8 mouse cellular contexts compared by ENCODE assay signal in genomic region chr6:28618751-28619153, GRCm38 (mm10).
DNase-seq lines count a peak whose midpoint lies in the region; ATAC-seq and TF ChIP-seq lines count a peak whose summit lies in the region.

No protein-coding gene starts in this region.

- peak; percentile 33 for DNase-seq in limb, embryonic 11.5 days (ENCODE audit: low spot score)
- no peak for DNase-seq in limb, embryonic 10.5 days (ENCODE audit: low spot score)
- peak; percentile 67 for DNase-seq in brain, adult 2 months (ENCODE audit: low read depth, low spot score)
- peak; percentile 62 for DNase-seq in gastrocnemius, adult 2 months
- peak; percentile 37 for DNase-seq in layer of hippocampus, adult 9-11 months
- DNase-seq in mesoderm, embryonic 11.5 days (ENCODE audit: low read depth, low spot score): peak; percentile 46
- peak; percentile 46 to 64 for DNase-seq in urinary bladder, postnatal 4 days (ENCODE audit: low spot score in 2 of 2)

- H3K4me3 ChIP-seq in limb, embryonic 11.5 days (ENCODE audit: low read depth, low read length): no peak overlapping the region
- H3K4me3 ChIP-seq in limb, embryonic 10.5 days: no peak overlapping the region
- 0 out of 2 replicates have a peak overlapping the region, but pooled peaks have one; percentile 2 for H3K4me3 ChIP-seq in gastrocnemius, adult 2 months
- no peak overlapping the region for H3K4me3 ChIP-seq in hindbrain, embryonic 12.5 days

- no peaks in the 10 kb centered on the region for H3K36me3 ChIP-seq in limb, embryonic 11.5 days (ENCODE audit: control insufficient read depth, insufficient read depth, low read length)
- no peaks in the 10 kb centered on the region for H3K36me3 ChIP-seq in limb, embryonic 10.5 days
- no peaks in the 10 kb centered on the region for H3K36me3 ChIP-seq in hindbrain, embryonic 12.5 days

- intact Hi-C loops in gastrocnemius, adult 2 months (cut with DNase I): no loop called here

- no peak overlapping the region for H3K9ac ChIP-seq in limb, embryonic 11.5 days (ENCODE audit: low read length)
- H3K9ac ChIP-seq in hindbrain, embryonic 12.5 days: no peak overlapping the region

- no peaks in the 10 kb centered on the region for H3K9me3 ChIP-seq in limb, embryonic 11.5 days (ENCODE audit: control insufficient read depth, low read length)
- no peaks in the 10 kb centered on the region for H3K9me3 ChIP-seq in limb, embryonic 10.5 days (replicated peaks)
- H3K9me3 ChIP-seq in hindbrain, embryonic 12.5 days (replicated peaks): no peaks in the 10 kb centered on the region

- ATAC-seq in limb, embryonic 11.5 days (ENCODE audit: insufficient number of reproducible peaks, low FRiP score, low TSS enrichment, low read depth): no peak
- ATAC-seq in hindbrain, embryonic 12.5 days (ENCODE audit: low FRiP score): peak; percentile 55

- no peak overlapping the region for H3K27ac ChIP-seq in limb, embryonic 11.5 days (replicated peaks; ENCODE audit: low read depth, low read length)
- no peak overlapping the region for H3K27ac ChIP-seq in limb, embryonic 10.5 days
- peak overlapping the region; percentile 51; the same call in 1 of the 2 replicates for H3K27ac ChIP-seq in gastrocnemius, adult 2 months
- no peak overlapping the region for H3K27ac ChIP-seq in hindbrain, embryonic 12.5 days

- no peak overlapping the region for H3K4me2 ChIP-seq in limb, embryonic 11.5 days (ENCODE audit: low read depth, severe bottlenecking)
- no peak overlapping the region for H3K4me2 ChIP-seq in hindbrain, embryonic 12.5 days (replicated peaks)

- H3K4me1 ChIP-seq in limb, embryonic 11.5 days (ENCODE audit: control insufficient read depth, insufficient read depth, low read length): peaks cover 2% of the 10 kb centered on the region; the same call in 1 of the 2 replicates
- 0 out of 2 replicates have a peak, but pooled peaks cover 2% of the 10 kb centered on the region for H3K4me1 ChIP-seq in limb, embryonic 10.5 days
- peaks cover 17% of the 10 kb centered on the region for H3K4me1 ChIP-seq in hindbrain, embryonic 12.5 days

- 59% methylated on average over 7 of the region's 7 CpGs for WGBS in limb, embryonic 11.5 days
- 63% methylated on average over 7 of the region's 7 CpGs for WGBS in limb, embryonic 10.5 days
- 42% methylated on average over 7 of the region's 7 CpGs for WGBS in hindbrain, embryonic 12.5 days

- no peak for TF ChIP-seq CTCF in gastrocnemius, adult 2 months (IDR thresholded peaks at IDR 0.05)

- no peaks in the 10 kb centered on the region for H3K27me3 ChIP-seq in limb, embryonic 11.5 days (ENCODE audit: control insufficient read depth, insufficient read depth, low read length)
- H3K27me3 ChIP-seq in limb, embryonic 10.5 days (ENCODE audit: low read depth, poor library complexity, severe bottlenecking): no peaks in the 10 kb centered on the region
- H3K27me3 ChIP-seq in hindbrain, embryonic 12.5 days: no peaks in the 10 kb centered on the region
